In genomic region chr16:87334756-87335155, GRCm38 (mm10) we compare ENCODE assay signal across 24 mouse cellular contexts.
"Had no signal": no experiment of that assay in that cellular context is flagged by ENCODE, and none has a peak within 500 bp of the region (broad histone marks: within the 10 kb centered on the region; RNA-seq: fewer than 3 reads in every experiment).

No protein-coding gene starts in this region.

- H3K4me1 ChIP-seq: heart, embryonic 10.5 days; heart, embryonic 12.5 days; hindbrain, embryonic 10.5 days; hindbrain, embryonic 12.5 days; intestine, embryonic 15.5 days; limb, embryonic 10.5 days; limb, embryonic 12.5 days; liver, embryonic 13.5 days; liver, embryonic 15.5 days had no signal

- ATAC-seq: hindbrain, embryonic 16.5 days; inflammation-experienced regulatory T-cells, adult 6 months; intestine, embryonic 15.5 days; intestine, postnatal 0 days had no signal

- H3K27me3 ChIP-seq: heart, embryonic 12.5 days; hindbrain, embryonic 12.5 days; intestine, embryonic 15.5 days; limb, embryonic 12.5 days; liver, embryonic 13.5 days; liver, embryonic 15.5 days had no signal

- H3K27ac ChIP-seq: gastrocnemius, adult 2 months; heart, embryonic 10.5 days; hindbrain, embryonic 10.5 days; hindbrain, embryonic 12.5 days; hindbrain, embryonic 14.5 days; intestine, embryonic 15.5 days; layer of hippocampus, adult 2 months; left cerebral cortex, adult 2 months; limb, embryonic 10.5 days; limb, embryonic 12.5 days; liver, embryonic 13.5 days; liver, embryonic 15.5 days had no signal

- H3K9ac ChIP-seq: heart, embryonic 12.5 days; hindbrain, embryonic 12.5 days; hindbrain, embryonic 14.5 days; intestine, embryonic 15.5 days; limb, embryonic 12.5 days; liver, embryonic 13.5 days; liver, embryonic 15.5 days had no signal

- H3K9me3 ChIP-seq: heart, embryonic 10.5 days; heart, embryonic 12.5 days; hindbrain, embryonic 10.5 days; hindbrain, embryonic 12.5 days; intestine, embryonic 15.5 days; limb, embryonic 10.5 days; limb, embryonic 12.5 days; liver, embryonic 13.5 days; liver, embryonic 15.5 days had no signal

- H3K36me3 ChIP-seq: heart, embryonic 10.5 days; heart, embryonic 12.5 days; hindbrain, embryonic 10.5 days; hindbrain, embryonic 12.5 days; intestine, embryonic 15.5 days; limb, embryonic 10.5 days; limb, embryonic 12.5 days; liver, embryonic 13.5 days; liver, embryonic 15.5 days had no signal

- DNase-seq: gastrocnemius, adult 2 months; gastrocnemius, postnatal 10 days; gastrocnemius, postnatal 25 days; heart, adult 18-20 months; heart, postnatal 10 days; heart, postnatal 4 days; kidney, adult 18-20 months; liver; liver, embryonic 13.5 days had no signal

- H3K4me2 ChIP-seq: heart, embryonic 12.5 days; hindbrain, embryonic 12.5 days; hindbrain, embryonic 14.5 days; intestine, embryonic 15.5 days; limb, embryonic 12.5 days; liver, embryonic 11.5 days; liver, embryonic 13.5 days; liver, embryonic 15.5 days had no signal

- H3K4me3 ChIP-seq: gastrocnemius, adult 2 months; heart, embryonic 10.5 days; heart, embryonic 12.5 days; hindbrain, embryonic 10.5 days; hindbrain, embryonic 12.5 days; intestine, embryonic 15.5 days; layer of hippocampus, adult 2 months; left cerebral cortex, adult 2 months; limb, embryonic 10.5 days; limb, embryonic 12.5 days; liver, embryonic 13.5 days; liver, embryonic 15.5 days had no signal
